Mouse (Mus musculus) liver, embryonic 11.5 days (tissue): Measurements from ENCODE around the gene Pik3r2. TPM values are rescaled to one million over a fixed set of nuclear protein-coding genes. Genes with fewer than 3 reads are reported as not detected.

Source experiments
- ATAC-seq: fragments of 200-750 bp; cut with Nextera tagmentation; replicated peaks from 2 replicates; pipeline ENCODE4 v1.8.0; 2017; ENCODE audit warnings: moderate number of reproducible peaks, mild to moderate bottlenecking, moderate TSS enrichment, moderate library complexity; ENCODE audit not compliant: low FRiP score
- DNase-seq: peaks from one replicate; pipeline ENCODE4 v3.0.0-alpha.2; 2017; ENCODE audit warnings: low spot score
- H3K27ac ChIP-seq: fragments of 300-500 bp; sonication (generic); 2 replicates; pipeline ENCODE4 v1.5.1; 2014; ENCODE audit warnings: mild to moderate bottlenecking, low read depth, low read length, control low read depth
- H3K27me3 ChIP-seq: fragments of 300-500 bp; sonication (generic); replicated peaks from 2 replicates; pipeline ENCODE4 v1.6.1; 2014; ENCODE audit warnings: low read length, mixed read lengths; ENCODE audit not compliant: control insufficient read depth, insufficient read depth
- H3K36me3 ChIP-seq: fragments of 300-500 bp; sonication (generic); 2 replicates; pipeline ENCODE4 v1.6.1; 2014; ENCODE audit warnings: mild to moderate bottlenecking, low read length, moderate library complexity, mixed read lengths; ENCODE audit not compliant: control insufficient read depth, insufficient read depth
- H3K4me1 ChIP-seq: fragments of 300-500 bp; sonication (generic); replicated peaks from 2 replicates; pipeline ENCODE4 v1.6.1; 2014; ENCODE audit warnings: low read length, mixed read lengths; ENCODE audit not compliant: control insufficient read depth, insufficient read depth
- H3K4me2 ChIP-seq: fragments of 300-500 bp; sonication (generic); 2 replicates; pipeline ENCODE4 v1.6.1; 2014; ENCODE audit warnings: mild to moderate bottlenecking, control low read depth, moderate library complexity
- H3K4me3 ChIP-seq: fragments of 300-500 bp; sonication (generic); 2 replicates; pipeline ENCODE4 v1.5.1; 2014; ENCODE audit warnings: low read depth, low read length, control low read depth
- H3K9ac ChIP-seq: fragments of 300-500 bp; sonication (generic); 2 replicates; pipeline ENCODE4 v1.6.1; 2014; ENCODE audit warnings: low read depth, low read length, control low read depth
- H3K9me3 ChIP-seq: fragments of 300-500 bp; sonication (generic); 2 replicates; pipeline ENCODE4 v1.6.1; 2016; ENCODE audit warnings: low read length, inconsistent platforms, mixed read lengths; ENCODE audit not compliant: control insufficient read depth
- WGBS: fragments of 180-500 bp; shearing (Covaris S2); extraction: QIAGEN DNeasy Blood & Tissue Kit; methylation state at CpG from one replicate; pipeline ENCODE4 v1.1.7; 2014; 5-methylcytosine and 5-hydroxymethylcytosine counted together
- polyA plus RNA-seq: library from polyadenylated mRNA; unstranded; fragments of >200 nt; fragmentation: Nextera tagmentation; extraction: Ambion mirVana; gene quantifications from 2 replicates; pipeline ENCODE4 v1.2.1, GENCODE M21; 2014

Pik3r2 gene
- polyA plus RNA-seq, 1 experiment from 2014 or later = 41.5 TPM

DNA sequence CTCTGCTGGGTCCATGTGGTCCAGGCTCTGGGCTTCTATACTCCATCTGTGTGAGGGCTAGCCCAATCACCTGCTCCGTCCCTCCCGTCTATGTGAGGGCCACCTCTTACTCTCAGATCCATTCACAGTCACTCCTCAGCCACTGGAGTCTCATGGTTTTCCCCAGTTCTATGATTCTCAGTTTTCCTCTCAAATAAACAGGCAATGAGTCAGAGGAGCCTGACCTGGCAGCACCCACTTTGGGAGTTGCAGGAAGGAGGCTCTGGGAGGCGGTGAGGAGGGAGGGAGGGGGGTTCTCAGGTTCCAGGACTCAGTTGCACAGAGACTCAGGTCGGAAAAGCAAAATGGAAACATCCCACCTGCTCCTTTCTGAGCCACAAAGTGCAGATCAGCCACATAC is 36.4 kb upstream of the Pik3r2 start:
- Histone ChIP-seq H3K27me3 (peaks cover 8% of the 10 kb centered on the region; the same call in 1 of the 2 replicates), H3K9me3 (no peaks in the 10 kb centered on the region), H3K36me3 (no peaks in the 10 kb centered on the region), H3K27ac (no peak overlapping the region), H3K4me1 (peaks cover 13% of the 10 kb centered on the region), H3K4me3 (no peak overlapping the region), H3K9ac (no peak overlapping the region), H3K4me2 (no peak overlapping the region)
- WGBS = 57% methylated on average over 4 of the region's 4 CpGs
- DNase-seq (no peak), ATAC-seq (no peak)

DNA sequence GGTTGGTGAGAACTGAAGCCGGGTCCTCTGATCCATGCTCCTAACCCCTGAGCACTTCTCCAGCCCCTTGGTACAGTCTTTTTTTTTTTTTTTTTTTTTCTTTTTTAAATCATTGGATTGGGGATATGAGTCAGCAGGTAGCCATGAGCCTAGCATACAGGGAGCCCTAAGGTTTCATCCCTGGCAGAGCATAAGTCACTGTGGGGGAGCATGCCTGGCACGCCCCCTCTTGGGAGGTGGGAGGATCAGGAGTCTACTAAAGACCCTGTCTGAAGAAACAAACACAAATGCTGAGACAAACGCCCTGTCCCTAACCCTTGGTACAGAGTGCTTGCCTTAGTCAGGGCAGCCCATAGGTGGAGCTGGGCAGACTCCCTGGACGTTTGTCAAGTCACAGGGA is 35.5 kb upstream of the Pik3r2 start:
- 44% methylated on average over 4 of the region's 4 CpGs for WGBS
- ATAC-seq (no peak), DNase-seq (no peak)
- no peak overlapping the region for H3K4me3 ChIP-seq
- no peak overlapping the region for H3K4me2 ChIP-seq
- H3K27ac ChIP-seq = no peak overlapping the region
- H3K36me3 ChIP-seq = no peaks in the 10 kb centered on the region
- H3K9me3 ChIP-seq = no peaks in the 10 kb centered on the region
- H3K27me3 ChIP-seq = peaks cover 5% of the 10 kb centered on the region; the same call in 1 of the 2 replicates
- no peak overlapping the region for H3K9ac ChIP-seq
- H3K4me1 ChIP-seq = peaks cover 16% of the 10 kb centered on the region

DNA sequence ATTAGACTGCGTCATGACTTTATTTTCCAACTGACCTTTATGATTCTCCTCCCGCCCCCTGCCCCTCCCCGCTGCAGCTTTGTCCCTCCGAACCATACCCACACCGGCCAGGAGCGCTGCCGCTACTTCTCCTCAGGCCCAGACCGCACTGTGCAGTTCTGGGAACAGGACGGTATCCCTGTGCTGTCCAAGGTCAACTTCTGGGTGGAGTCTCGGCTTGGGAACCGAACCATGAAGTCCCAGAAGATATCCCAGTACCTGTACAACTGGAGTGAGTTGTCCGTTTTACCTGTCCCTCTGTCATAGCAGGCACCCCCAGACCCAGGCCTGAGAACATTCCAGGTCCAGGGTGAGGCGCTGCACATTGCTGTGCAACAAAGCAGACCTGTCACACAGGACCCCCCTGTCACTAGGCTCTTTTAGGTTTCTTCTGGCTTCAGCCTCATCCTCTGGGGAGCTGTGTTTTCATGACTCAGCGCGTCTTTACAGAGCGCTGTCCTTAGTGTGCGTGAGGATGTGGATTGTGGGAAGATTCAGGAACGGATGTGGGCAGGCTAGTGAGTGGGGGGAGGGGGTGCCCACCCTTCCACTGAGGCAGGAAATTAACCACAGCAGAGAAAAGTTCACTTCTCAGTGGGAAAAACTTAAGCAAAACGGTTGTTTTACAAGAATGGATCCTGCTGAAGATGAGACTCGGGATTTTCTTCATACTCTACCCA is 34.6 kb upstream of the Pik3r2 start:
- H3K27me3 ChIP-seq = peaks cover 2% of the 10 kb centered on the region; the same call in 1 of the 2 replicates
- H3K4me1 ChIP-seq = peaks cover 17% of the 10 kb centered on the region
- H3K36me3 ChIP-seq = no peaks in the 10 kb centered on the region
- no peak overlapping the region for H3K27ac ChIP-seq
- ATAC-seq (no peak), DNase-seq (no peak)
- WGBS = 59% methylated on average over 20 of the region's 20 CpGs
- H3K4me3 ChIP-seq = no peak overlapping the region
- H3K9ac ChIP-seq = no peak overlapping the region
- H3K4me2 ChIP-seq = no peak overlapping the region; the same call in 1 of the 2 replicates
- H3K9me3 ChIP-seq = no peaks in the 10 kb centered on the region

DNA sequence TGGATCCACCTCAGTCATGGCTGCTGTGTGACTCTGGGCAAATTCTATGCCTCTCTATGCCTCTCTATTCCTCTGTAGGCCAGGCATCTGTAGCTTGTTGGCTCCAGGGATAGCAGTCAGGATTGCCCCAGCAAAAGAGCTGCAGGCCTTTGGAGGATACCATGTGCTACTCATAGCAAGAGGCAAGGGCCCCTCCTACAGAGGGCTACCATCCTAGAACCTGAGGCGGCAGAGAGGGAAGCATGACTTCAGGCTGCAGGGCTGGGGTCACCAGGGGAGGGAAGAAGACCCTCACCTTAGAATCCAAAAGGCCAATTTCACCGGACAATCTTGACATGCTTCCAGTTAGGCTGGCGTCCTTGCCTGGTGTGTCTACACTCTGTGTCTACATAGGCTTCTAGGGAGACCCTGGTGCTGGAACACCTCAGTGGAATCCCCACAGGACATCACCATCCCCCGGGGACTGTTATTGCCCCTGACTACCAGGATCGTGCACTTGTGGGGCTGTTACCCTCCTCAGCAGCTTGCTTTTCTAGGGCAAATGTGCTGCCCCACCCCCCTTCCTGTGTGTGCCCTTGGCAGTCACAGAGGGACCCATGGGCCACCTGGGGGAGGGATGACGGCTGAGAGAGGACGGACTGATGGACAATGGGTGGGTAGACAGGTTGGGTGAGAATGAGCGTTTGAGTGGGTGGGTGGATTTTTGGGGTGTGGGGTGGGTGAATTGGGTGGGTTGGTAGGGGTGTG is 32.6 kb upstream of the Pik3r2 start:
- 74% methylated on average over 8 of the region's 8 CpGs for WGBS
- no peak overlapping the region for H3K9ac ChIP-seq
- no peak for DNase-seq
- no peaks in the 10 kb centered on the region for H3K9me3 ChIP-seq
- no peaks in the 10 kb centered on the region for H3K36me3 ChIP-seq
- no peaks in the 10 kb centered on the region; the same call in 1 of the 2 replicates for H3K27me3 ChIP-seq
- no peak for ATAC-seq
- no peak overlapping the region for H3K27ac ChIP-seq
- peaks cover 19% of the 10 kb centered on the region for H3K4me1 ChIP-seq
- no peak overlapping the region for H3K4me3 ChIP-seq
- no peak overlapping the region for H3K4me2 ChIP-seq

DNA sequence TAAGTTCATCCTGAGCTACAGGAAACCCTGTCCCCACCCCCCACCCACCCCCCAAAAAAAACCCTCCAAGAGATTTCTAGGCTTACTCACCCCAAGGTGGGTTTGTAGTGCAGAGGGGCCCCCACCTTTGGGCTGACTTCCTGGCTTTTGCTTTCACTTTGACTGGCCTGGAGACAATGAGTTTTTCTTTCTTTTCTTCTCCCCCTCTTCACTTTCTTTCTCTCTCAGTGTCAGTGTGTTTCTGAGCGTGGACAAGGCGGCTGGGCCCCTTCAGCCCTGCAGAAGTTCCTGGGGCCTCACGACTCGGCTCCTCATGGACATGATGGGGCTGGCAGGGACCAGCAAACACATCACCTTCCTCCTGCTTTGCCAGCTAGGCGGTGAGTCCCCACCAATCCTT is 31.7 kb upstream of the Pik3r2 start, which contains the start of gene Il12rb1:
Il12rb1 (plus strand) TSS at position 211 of the 400 bp plus-strand sequence.
- DNase-seq (no peak), ATAC-seq (no peak)
- no peaks in the 10 kb centered on the region; the same call in none of the 2 replicates for H3K27me3 ChIP-seq
- no peaks in the 10 kb centered on the region for H3K36me3 ChIP-seq
- no peak within 1 kb of the TSS for H3K4me3 ChIP-seq
- 0 out of 2 replicates have a peak within 1 kb of the TSS, but pooled peaks have one; percentile 21 for H3K4me2 ChIP-seq
- H3K4me1 ChIP-seq = peaks cover 24% of the 10 kb centered on the region
- no peak within 1 kb of the TSS for H3K27ac ChIP-seq
- H3K9ac ChIP-seq = no peak within 1 kb of the TSS
- H3K9me3 ChIP-seq = no peaks in the 10 kb centered on the region
- 62% methylated on average over 5 of the region's 5 CpGs for WGBS

DNA sequence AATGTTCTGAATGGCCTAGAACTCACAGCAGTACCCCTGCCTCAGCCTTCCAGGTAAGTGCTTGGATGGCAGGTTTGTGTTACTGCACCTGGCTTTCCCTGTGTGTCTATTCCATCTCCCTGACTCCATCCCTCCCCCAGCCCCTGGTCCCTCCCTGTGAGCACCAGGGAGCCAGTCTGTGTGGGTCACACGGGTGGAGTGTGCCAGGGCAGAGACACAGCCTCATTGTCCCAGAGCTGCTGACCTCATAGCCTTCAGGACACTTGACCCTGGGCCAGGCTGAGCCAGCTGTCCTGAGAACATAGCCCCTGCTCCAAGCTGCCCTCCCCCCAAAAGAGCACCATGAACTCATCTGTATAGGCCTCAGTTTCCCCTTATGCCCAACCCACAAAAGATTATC is 30.8 kb upstream of the Pik3r2 start:
- no peak for ATAC-seq
- Histone ChIP-seq H3K36me3 (no peaks in the 10 kb centered on the region), H3K27me3 (peaks cover 1% of the 10 kb centered on the region), H3K4me1 (peaks cover 24% of the 10 kb centered on the region), H3K9me3 (no peaks in the 10 kb centered on the region), H3K9ac (no peak overlapping the region), H3K27ac (no peak overlapping the region), H3K4me2 (0 out of 2 replicates have a peak overlapping the region, but pooled peaks have one; percentile 21), H3K4me3 (no peak overlapping the region)
- 62% methylated on average over 1 of the region's 1 CpGs for WGBS
- no peak for DNase-seq

DNA sequence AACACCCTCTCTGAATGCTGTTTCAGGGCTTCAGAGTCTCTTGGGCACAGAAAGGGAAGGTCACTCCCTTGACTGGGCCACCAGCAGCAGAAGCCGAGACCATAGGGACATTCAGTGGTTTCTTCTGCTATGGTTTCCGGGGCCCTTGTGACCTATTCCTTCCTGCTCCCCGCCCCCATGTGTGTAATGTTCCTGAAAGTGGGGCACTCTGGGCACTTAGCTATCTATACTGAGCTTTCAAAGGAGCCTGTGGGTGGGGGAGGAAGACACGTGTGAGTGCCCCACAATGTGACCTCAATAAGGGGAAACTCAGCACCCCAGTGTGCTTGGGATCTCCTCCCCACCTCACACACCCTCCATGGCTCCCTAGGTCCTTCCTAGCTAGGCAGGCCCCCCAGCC is 30.0 kb upstream of the Pik3r2 start:
- Histone ChIP-seq H3K27me3 (peaks cover 5% of the 10 kb centered on the region), H3K36me3 (no peaks in the 10 kb centered on the region), H3K9me3 (no peaks in the 10 kb centered on the region), H3K9ac (no peak overlapping the region), H3K4me1 (peaks cover 27% of the 10 kb centered on the region), H3K4me2 (peak overlapping the region; percentile 32; the same call in 1 of the 2 replicates), H3K27ac (no peak overlapping the region), H3K4me3 (no peak overlapping the region)
- DNase-seq (no peak), ATAC-seq (no peak)
- WGBS = 38% methylated on average over 4 of the region's 4 CpGs

DNA sequence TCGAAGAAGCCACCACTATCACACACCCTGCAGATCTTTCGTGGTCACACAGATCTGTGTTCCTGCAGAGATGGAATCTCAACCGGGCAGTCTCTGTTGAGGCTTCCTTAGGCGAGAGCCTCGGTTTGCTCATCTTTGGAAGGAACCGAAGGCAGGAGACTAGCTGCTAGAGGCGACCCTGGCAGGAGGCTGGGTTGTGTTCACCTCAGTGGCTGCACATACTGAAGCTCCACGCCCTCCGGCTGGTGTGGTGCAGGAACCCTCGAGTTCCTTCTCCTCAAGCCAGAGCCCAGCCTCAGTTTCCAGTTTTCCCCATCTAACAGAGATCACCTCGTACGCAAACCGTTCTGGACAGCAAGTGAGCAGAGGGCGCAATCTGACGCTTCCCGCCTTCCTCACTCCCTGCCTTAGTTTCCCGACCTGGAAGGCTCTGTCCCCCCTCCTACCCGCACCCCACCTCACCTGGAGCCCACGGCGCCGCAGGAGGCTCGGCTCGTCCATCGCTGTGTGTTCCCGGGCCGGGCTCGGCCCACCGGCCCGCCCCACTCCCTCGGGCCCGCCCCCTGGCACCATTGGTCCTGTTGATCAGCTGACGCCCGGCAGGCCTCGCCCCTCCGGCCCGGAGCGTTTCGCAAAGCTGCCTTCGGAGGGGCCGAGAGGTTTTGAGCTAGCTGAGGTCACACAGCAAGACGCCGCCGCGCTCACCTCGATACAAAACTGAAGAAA is 28.1 kb upstream of the Pik3r2 start, which contains the start of gene Mast3:
Mast3 (minus strand) TSS at position 574 of the 726 bp plus-strand sequence.
- Histone ChIP-seq H3K9me3 (no peaks in the 10 kb centered on the region), H3K27me3 (peaks cover 20% of the 10 kb centered on the region), H3K27ac (peak within 1 kb of the TSS; percentile 4; the same call in 1 of the 2 replicates)

More for the DNA sequence above, 28.1 kb upstream of the Pik3r2 start, which contains the start of gene Mast3:
- DNase-seq = peak; percentile 84
- peak; percentile 86 for ATAC-seq
- peak within 1 kb of the TSS; percentile 63 for H3K4me3 ChIP-seq
- H3K4me1 ChIP-seq = peaks cover 22% of the 10 kb centered on the region
- H3K36me3 ChIP-seq = no peaks in the 10 kb centered on the region
- peak within 1 kb of the TSS; percentile 52 for H3K9ac ChIP-seq
- WGBS = 1% methylated on average over 45 of the region's 45 CpGs
- peak within 1 kb of the TSS; percentile 99 for H3K4me2 ChIP-seq
